Mouse (Mus musculus): Measurements from ENCODE around the gene Ovch2. TPM values are rescaled to one million over a fixed set of nuclear protein-coding genes. Genes with fewer than 3 reads are reported as not detected.

The Ovch2 gene
- polyA plus RNA-seq, 1 experiment from 2014 or later = not detected

GRCm38 (mm10) chr7:107757308-107758151 is 43.5 kb downstream of the Ovch2 start, which contains the start of gene Cyb5r2:
Gene Cyb5r2 (minus strand): TSS chr7:107758032.
- Histone ChIP-seq H3K4me1 (replicated peaks) (peaks cover 10% of the 10 kb centered on the region), H3K36me3 (no peaks in the 10 kb centered on the region), H3K9me3 (no peaks in the 10 kb centered on the region), H3K27me3 (ENCODE audit: insufficient read depth, poor library complexity, severe bottlenecking) (peaks cover 9% of the 10 kb centered on the region; the same call in 1 of the 2 replicates), H3K4me3 (peak within 1 kb of the TSS; percentile 49), H3K27ac (peak within 1 kb of the TSS; percentile 69)
- WGBS = 15% methylated on average over 23 of the region's 23 CpGs
- DNase-seq (ENCODE audit: low spot score) = peak; percentile 57

GRCm38 (mm10) chr7:107756748-107757147 is 44.3 kb downstream of the Ovch2 start:
- 91% methylated on average over 2 of the region's 2 CpGs for WGBS
- no peaks in the 10 kb centered on the region for H3K9me3 ChIP-seq
- DNase-seq (ENCODE audit: low spot score) = no peak
- H3K4me3 ChIP-seq = no peak overlapping the region
- peaks cover 9% of the 10 kb centered on the region; the same call in 1 of the 2 replicates for H3K27me3 ChIP-seq (ENCODE audit: insufficient read depth, poor library complexity, severe bottlenecking)
- no peak overlapping the region for H3K27ac ChIP-seq
- H3K36me3 ChIP-seq = no peaks in the 10 kb centered on the region
- H3K4me1 ChIP-seq (replicated peaks) = peaks cover 10% of the 10 kb centered on the region

- Histone ChIP-seq H3K36me3 (no peaks in the 10 kb centered on the region), H3K27ac (no peak overlapping the region), H3K27me3 (ENCODE audit: insufficient read depth, poor library complexity, severe bottlenecking) (peaks cover 9% of the 10 kb centered on the region; the same call in 1 of the 2 replicates), H3K9me3 (no peaks in the 10 kb centered on the region), H3K4me3 (no peak overlapping the region), H3K4me1 (replicated peaks) (peaks cover 10% of the 10 kb centered on the region)
- no peak for DNase-seq (ENCODE audit: low spot score)
- WGBS = 71% methylated on average over 3 of the region's 3 CpGs
These were observed 45.1 kb downstream of the Ovch2 start for GRCm38 (mm10) chr7:107755905-107756304.

- Histone ChIP-seq H3K4me1 (replicated peaks) (no peaks in the 10 kb centered on the region), H3K9me3 (no peaks in the 10 kb centered on the region), H3K36me3 (no peaks in the 10 kb centered on the region), H3K27ac (no peak overlapping the region), H3K4me3 (no peak overlapping the region), H3K27me3 (ENCODE audit: insufficient read depth, poor library complexity, severe bottlenecking) (0 out of 2 replicates have a peak, but pooled peaks cover 2% of the 10 kb centered on the region)
- DNase-seq (ENCODE audit: low spot score) = no peak
- 78% methylated on average over 10 of the region's 10 CpGs for WGBS
These were observed 48.9 kb downstream of the Ovch2 start for GRCm38 (mm10) chr7:107752031-107752520.

- WGBS = 96% methylated on average over 4 of the region's 4 CpGs
- no peak overlapping the region for H3K4me3 ChIP-seq
These were observed 51.3 kb downstream of the Ovch2 start for GRCm38 (mm10) chr7:107749721-107750120.

GRCm38 (mm10) chr7:107749270-107749669 is 51.7 kb downstream of the Ovch2 start:
- Histone ChIP-seq H3K9me3 (no peaks in the 10 kb centered on the region), H3K4me1 (replicated peaks) (no peaks in the 10 kb centered on the region), H3K4me3 (no peak overlapping the region), H3K36me3 (no peaks in the 10 kb centered on the region), H3K27me3 (ENCODE audit: insufficient read depth, poor library complexity, severe bottlenecking) (no peaks in the 10 kb centered on the region), H3K27ac (no peak overlapping the region)
- WGBS = 7% methylated on average over 3 of the region's 3 CpGs
- peak; percentile 52 for DNase-seq (ENCODE audit: low spot score)

More at GRCm38 (mm10) chr7:107749721-107750120, 51.3 kb downstream of the Ovch2 start:
- Histone ChIP-seq H3K27ac (no peak overlapping the region), H3K4me1 (replicated peaks) (no peaks in the 10 kb centered on the region), H3K9me3 (no peaks in the 10 kb centered on the region), H3K36me3 (no peaks in the 10 kb centered on the region), H3K27me3 (ENCODE audit: insufficient read depth, poor library complexity, severe bottlenecking) (no peaks in the 10 kb centered on the region)
- no peak for DNase-seq (ENCODE audit: low spot score)

GRCm38 (mm10) chr7:107747954-107748353 is 53.1 kb downstream of the Ovch2 start:
- Histone ChIP-seq H3K27ac (no peak overlapping the region), H3K9me3 (no peaks in the 10 kb centered on the region), H3K36me3 (peaks cover 10% of the 10 kb centered on the region; the same call in 1 of the 2 replicates), H3K4me3 (no peak overlapping the region), H3K4me1 (replicated peaks) (no peaks in the 10 kb centered on the region), H3K27me3 (ENCODE audit: insufficient read depth, poor library complexity, severe bottlenecking) (no peaks in the 10 kb centered on the region)
- WGBS = 17% methylated on average over 2 of the region's 2 CpGs
- DNase-seq (ENCODE audit: low spot score) = peak; percentile 62

- H3K4me3 ChIP-seq = no peak overlapping the region
- H3K9me3 ChIP-seq = no peaks in the 10 kb centered on the region
- WGBS = 89% methylated on average over 9 of the region's 9 CpGs
- no peak overlapping the region for H3K27ac ChIP-seq
- H3K4me1 ChIP-seq (replicated peaks) = no peaks in the 10 kb centered on the region
- H3K36me3 ChIP-seq = peaks cover 11% of the 10 kb centered on the region; the same call in 1 of the 2 replicates
- DNase-seq (ENCODE audit: low spot score) = no peak
- H3K27me3 ChIP-seq (ENCODE audit: insufficient read depth, poor library complexity, severe bottlenecking) = no peaks in the 10 kb centered on the region
These were observed 53.5 kb downstream of the Ovch2 start for GRCm38 (mm10) chr7:107747476-107747875.

- no peaks in the 10 kb centered on the region for H3K4me1 ChIP-seq (replicated peaks)
- H3K27me3 ChIP-seq (ENCODE audit: insufficient read depth, poor library complexity, severe bottlenecking) = no peaks in the 10 kb centered on the region
- H3K9me3 ChIP-seq = no peaks in the 10 kb centered on the region
- no peak overlapping the region for H3K27ac ChIP-seq
- 89% methylated on average over 8 of the region's 8 CpGs for WGBS
- H3K4me3 ChIP-seq = no peak overlapping the region
- H3K36me3 ChIP-seq = peaks cover 11% of the 10 kb centered on the region; the same call in 1 of the 2 replicates
- DNase-seq (ENCODE audit: low spot score) = no peak
These were observed 55.0 kb downstream of the Ovch2 start for GRCm38 (mm10) chr7:107746036-107746435.

GRCm38 (mm10) chr7:107745111-107745510 is 55.9 kb downstream of the Ovch2 start:
- Histone ChIP-seq H3K4me1 (replicated peaks) (no peaks in the 10 kb centered on the region), H3K9me3 (no peaks in the 10 kb centered on the region), H3K27me3 (ENCODE audit: insufficient read depth, poor library complexity, severe bottlenecking) (no peaks in the 10 kb centered on the region), H3K27ac (no peak overlapping the region), H3K36me3 (peaks cover 11% of the 10 kb centered on the region; the same call in 1 of the 2 replicates), H3K4me3 (no peak overlapping the region)
- no peak for DNase-seq (ENCODE audit: low spot score)
- 84% methylated on average over 2 of the region's 2 CpGs for WGBS

- WGBS = 93% methylated on average over 4 of the region's 4 CpGs
- H3K4me3 ChIP-seq = no peak overlapping the region
- no peaks in the 10 kb centered on the region for H3K27me3 ChIP-seq (ENCODE audit: insufficient read depth, poor library complexity, severe bottlenecking)
- H3K9me3 ChIP-seq = no peaks in the 10 kb centered on the region
- no peak for DNase-seq (ENCODE audit: low spot score)
- no peak overlapping the region for H3K27ac ChIP-seq
- no peaks in the 10 kb centered on the region for H3K4me1 ChIP-seq (replicated peaks)
- peaks cover 11% of the 10 kb centered on the region; the same call in 1 of the 2 replicates for H3K36me3 ChIP-seq
These were observed 56.6 kb downstream of the Ovch2 start for GRCm38 (mm10) chr7:107744454-107744853.

- peaks cover 11% of the 10 kb centered on the region; the same call in 1 of the 2 replicates for H3K36me3 ChIP-seq
- no peaks in the 10 kb centered on the region for H3K9me3 ChIP-seq
- H3K4me1 ChIP-seq (replicated peaks) = no peaks in the 10 kb centered on the region
- H3K27me3 ChIP-seq (ENCODE audit: insufficient read depth, poor library complexity, severe bottlenecking) = no peaks in the 10 kb centered on the region
- no peak overlapping the region for H3K4me3 ChIP-seq
- DNase-seq (ENCODE audit: low spot score) = no peak
- WGBS = 87% methylated on average over 10 of the region's 10 CpGs
- H3K27ac ChIP-seq = no peak overlapping the region
These were observed 58.0 kb downstream of the Ovch2 start for GRCm38 (mm10) chr7:107742963-107743465.

GRCm38 (mm10) chr7:107738726-107739125 is 62.3 kb downstream of the Ovch2 start:
- peak; percentile 21 for DNase-seq (ENCODE audit: low spot score)
- 34% methylated on average over 2 of the region's 2 CpGs for WGBS
- H3K4me1 ChIP-seq (replicated peaks) = no peaks in the 10 kb centered on the region

More at GRCm38 (mm10) chr7:107738726-107739125, 62.3 kb downstream of the Ovch2 start:
- Histone ChIP-seq H3K36me3 (peaks cover 9% of the 10 kb centered on the region; the same call in 1 of the 2 replicates), H3K9me3 (no peaks in the 10 kb centered on the region), H3K27me3 (ENCODE audit: insufficient read depth, poor library complexity, severe bottlenecking) (no peaks in the 10 kb centered on the region), H3K27ac (no peak overlapping the region), H3K4me3 (no peak overlapping the region)

All from hindbrain, embryonic 10.5 days (tissue).